Mouse (Mus musculus) midbrain, postnatal 0 days (tissue): ENCODE measurements around the gene Fam184b. TPM values are rescaled to one million over a fixed set of nuclear protein-coding genes. Genes with fewer than 3 reads are reported as not detected.

Source experiments
- ATAC-seq: fragments of 200-750 bp; cut with Nextera tagmentation; 2 replicates; pipeline ENCODE4 v1.8.0; 2017; ENCODE audit warnings: moderate number of reproducible peaks, mild to moderate bottlenecking, moderate TSS enrichment, moderate library complexity; ENCODE audit not compliant: low FRiP score
- DNase-seq: peaks from one replicate; pipeline ENCODE4 v3.0.0-alpha.2; 2015; ENCODE audit warnings: low spot score
- H3K27ac ChIP-seq: fragments of 300-500 bp; sonication (generic); 2 replicates; pipeline ENCODE4 v1.5.1; 2014; ENCODE audit warnings: low read depth, mild to moderate bottlenecking, low read length, mixed read lengths
- H3K27me3 ChIP-seq: fragments of 300-500 bp; sonication (generic); 2 replicates; pipeline ENCODE4 v1.6.1; 2014; ENCODE audit warnings: low read length, control low read depth, mixed read lengths; ENCODE audit not compliant: insufficient read depth
- H3K36me3 ChIP-seq: fragments of 300-500 bp; sonication (generic); 2 replicates; pipeline ENCODE4 v1.6.1; 2014; ENCODE audit warnings: low read length, control low read depth, mixed read lengths; ENCODE audit not compliant: insufficient read depth
- H3K4me1 ChIP-seq: fragments of 300-500 bp; sonication (generic); 2 replicates; pipeline ENCODE4 v1.6.1; 2014; ENCODE audit warnings: mild to moderate bottlenecking, control low read depth, antibody characterized with exemption, low read length, mixed read lengths; ENCODE audit not compliant: insufficient read depth
- H3K4me2 ChIP-seq: fragments of 300-500 bp; sonication (generic); 2 replicates; pipeline ENCODE4 v1.6.1; 2014; ENCODE audit warnings: low read depth, mild to moderate bottlenecking, low read length, mixed read lengths; ENCODE audit not compliant: poor library complexity, severe bottlenecking
- H3K4me3 ChIP-seq: fragments of 300-500 bp; sonication (generic); 2 replicates; pipeline ENCODE4 v1.5.1; 2014; ENCODE audit warnings: low read depth, mild to moderate bottlenecking, low read length, moderate library complexity
- H3K9ac ChIP-seq: fragments of 300-500 bp; sonication (generic); replicated peaks from 2 replicates; pipeline ENCODE4 v1.6.1; 2014; ENCODE audit warnings: mild to moderate bottlenecking, low read length, moderate library complexity, mixed read lengths; ENCODE audit not compliant: poor library complexity, severe bottlenecking
- H3K9me3 ChIP-seq: fragments of 300-500 bp; sonication (generic); 2 replicates; pipeline ENCODE4 v1.6.1; 2016; ENCODE audit warnings: low read length, control low read depth
- CTCF ChIP-seq: IDR thresholded peaks from 2 replicates; pipeline ENCODE4 v1.5.1; 2016; ENCODE audit warnings: antibody characterized with exemption, mild to moderate bottlenecking
- WGBS: fragments of 180-500 bp; shearing (Covaris S2); extraction: QIAGEN DNeasy Blood & Tissue Kit; methylation state at CpG from one replicate; pipeline ENCODE4 v1.1.7; 2014; 5-methylcytosine and 5-hydroxymethylcytosine counted together
- polyA plus RNA-seq: library from polyadenylated mRNA; unstranded; fragments of >200 nt; fragmentation: Nextera tagmentation; extraction: Ambion mirVana; gene quantifications from 2 replicates; pipeline ENCODE4 v1.2.1, GENCODE M21; 2015
- total RNA-seq: library from RNA; depleted of rRNA; stranded (reverse); fragments of >200 nt; gene quantifications from 2 replicates; pipeline ENCODE4 v1.2.3, GENCODE M21; 2014

The Fam184b gene
- total and polyA plus RNA-seq, 2 experiments from 2014 or later = 9.5 to 13.9 TPM

- peaks cover 8% of the 10 kb centered on the region; the same call in 1 of the 2 replicates for H3K4me1 ChIP-seq
- peak within 1 kb of the TSS; percentile 90 for H3K9ac ChIP-seq
- peak within 1 kb of the TSS; percentile 68 for H3K27ac ChIP-seq
- peaks cover 7% of the 10 kb centered on the region for H3K36me3 ChIP-seq
- no peaks in the 10 kb centered on the region for H3K27me3 ChIP-seq
- peak within 1 kb of the TSS; percentile 98 for H3K4me3 ChIP-seq
- no peaks in the 10 kb centered on the region for H3K9me3 ChIP-seq
- DNase-seq (peak; percentile 94), ATAC-seq (peak; percentile 97)
- 1% methylated on average over 53 of the region's 56 CpGs for WGBS
- TF ChIP-seq CTCF = no peak
- H3K4me2 ChIP-seq = peak within 1 kb of the TSS; percentile 86
Observed at GRCm38 (mm10) chr5:45519960-45520808, 119.2 kb downstream of the Fam184b start, which contains the start of gene Med28. Gene Med28 (plus strand): TSS chr5:45520229.

- DNase-seq = no peak
- H3K4me2 ChIP-seq = no peak overlapping the region
- no peaks in the 10 kb centered on the region for H3K27me3 ChIP-seq
- H3K4me3 ChIP-seq = no peak overlapping the region
- no peaks in the 10 kb centered on the region for H3K4me1 ChIP-seq
- H3K27ac ChIP-seq = no peak overlapping the region
- no peak for TF ChIP-seq CTCF
- no peaks in the 10 kb centered on the region for H3K9me3 ChIP-seq
- WGBS = 92% methylated on average over 10 of the region's 10 CpGs
- H3K9ac ChIP-seq = no peak overlapping the region
- ATAC-seq = no peak
- H3K36me3 ChIP-seq = peaks cover 4% of the 10 kb centered on the region; the same call in 1 of the 2 replicates
Observed at GRCm38 (mm10) chr5:45515151-45515743, 124.2 kb downstream of the Fam184b start.

GRCm38 (mm10) chr5:45514599-45514998 is 124.8 kb downstream of the Fam184b start:
- H3K36me3 ChIP-seq = peaks cover 8% of the 10 kb centered on the region; the same call in 1 of the 2 replicates
- H3K4me3 ChIP-seq = no peak overlapping the region
- ATAC-seq (no peak), DNase-seq (no peak)
- no peaks in the 10 kb centered on the region for H3K9me3 ChIP-seq
- WGBS = 88% methylated on average over 1 of the region's 1 CpGs
- H3K4me2 ChIP-seq = no peak overlapping the region
- H3K9ac ChIP-seq = no peak overlapping the region
- H3K27ac ChIP-seq = no peak overlapping the region
- no peak for TF ChIP-seq CTCF
- no peaks in the 10 kb centered on the region for H3K4me1 ChIP-seq
- H3K27me3 ChIP-seq = no peaks in the 10 kb centered on the region

GRCm38 (mm10) chr5:45513511-45513910 is 125.9 kb downstream of the Fam184b start:
- no peak for TF ChIP-seq CTCF
- H3K4me3 ChIP-seq = no peak overlapping the region
- no peaks in the 10 kb centered on the region for H3K27me3 ChIP-seq
- DNase-seq (no peak), ATAC-seq (no peak)
- 96% methylated on average over 2 of the region's 2 CpGs for WGBS
- no peak overlapping the region for H3K4me2 ChIP-seq
- H3K9ac ChIP-seq = no peak overlapping the region
- no peak overlapping the region for H3K27ac ChIP-seq
- H3K9me3 ChIP-seq = no peaks in the 10 kb centered on the region
- no peaks in the 10 kb centered on the region for H3K4me1 ChIP-seq
- H3K36me3 ChIP-seq = peaks cover 12% of the 10 kb centered on the region; the same call in 1 of the 2 replicates

DNA sequence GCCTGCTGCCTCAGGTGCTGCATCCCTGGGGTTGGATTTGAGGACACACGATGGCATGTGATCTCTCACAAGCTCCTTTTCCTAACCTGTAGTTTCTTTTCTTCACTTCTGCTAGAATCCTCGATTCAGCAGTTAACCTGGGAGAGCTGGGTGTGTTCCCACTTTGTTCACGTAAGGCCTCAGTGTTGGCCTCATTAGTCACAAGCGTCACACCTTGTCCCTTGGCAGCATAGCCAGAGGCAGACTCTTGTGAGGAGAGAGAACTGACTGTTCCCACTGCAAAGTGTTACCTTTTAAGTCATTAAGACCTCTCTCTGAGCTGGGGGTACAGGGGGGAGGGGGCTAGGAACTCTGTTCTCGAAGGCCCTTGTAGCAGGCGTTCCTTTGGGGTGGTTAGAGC is 126.5 kb downstream of the Fam184b start:
- 95% methylated on average over 6 of the region's 6 CpGs for whole genome bisulfite sequencing

DNA sequence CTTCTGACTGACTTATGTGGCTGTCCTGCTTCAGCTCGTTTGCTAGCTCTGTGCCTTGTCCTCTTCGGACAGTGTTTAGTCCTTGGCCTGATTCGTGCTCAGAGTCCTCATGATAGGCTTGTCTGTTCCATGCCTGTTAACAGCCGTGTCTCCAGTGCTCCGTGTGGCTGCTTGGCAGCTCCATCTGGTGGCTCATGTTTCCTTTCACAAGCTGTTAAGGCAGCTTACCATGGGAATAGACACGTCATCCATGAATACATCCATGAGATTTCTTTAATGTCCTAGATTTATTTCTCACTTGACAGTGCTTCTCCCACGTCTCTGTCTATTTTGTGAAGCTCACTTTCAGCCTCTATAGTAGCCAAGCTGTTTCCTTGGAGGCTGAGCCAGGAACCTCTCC is 129.3 kb downstream of the Fam184b start:
- H3K9ac ChIP-seq = no peak overlapping the region
- H3K4me3 ChIP-seq = no peak overlapping the region
- H3K4me2 ChIP-seq = no peak overlapping the region
- H3K9me3 ChIP-seq = no peaks in the 10 kb centered on the region
- peak; percentile 40 for DNase-seq
- H3K27ac ChIP-seq = no peak overlapping the region
- no peak for ATAC-seq
- peaks cover 27% of the 10 kb centered on the region for H3K36me3 ChIP-seq
- no peaks in the 10 kb centered on the region for H3K27me3 ChIP-seq
- no peaks in the 10 kb centered on the region for H3K4me1 ChIP-seq
- whole genome bisulfite sequencing = 82% methylated on average over 7 of the region's 7 CpGs
- TF ChIP-seq CTCF = peak; percentile 59

More for the DNA sequence above, 126.5 kb downstream of the Fam184b start:
- Histone ChIP-seq H3K9ac (no peak overlapping the region), H3K27ac (no peak overlapping the region), H3K4me1 (no peaks in the 10 kb centered on the region), H3K4me3 (no peak overlapping the region), H3K36me3 (peaks cover 12% of the 10 kb centered on the region; the same call in 1 of the 2 replicates), H3K9me3 (no peaks in the 10 kb centered on the region), H3K4me2 (no peak overlapping the region), H3K27me3 (no peaks in the 10 kb centered on the region)
- ATAC-seq (no peak), DNase-seq (no peak)
- TF ChIP-seq CTCF = no peak
